Mouse (Mus musculus): ENCODE data around the gene Serpinb1c. TPM values are rescaled to one million over a fixed set of nuclear protein-coding genes. Genes with fewer than 3 reads are reported as not detected.
"Not testable (repeated sequence)": the region's sequence is repeated elsewhere in the genome, so short reads cannot be mapped to it uniquely, and the experiment has no call there.

Serpinb1c gene
- polyA plus RNA-seq, 1 experiment from 2014 or later: not detected

DNA sequence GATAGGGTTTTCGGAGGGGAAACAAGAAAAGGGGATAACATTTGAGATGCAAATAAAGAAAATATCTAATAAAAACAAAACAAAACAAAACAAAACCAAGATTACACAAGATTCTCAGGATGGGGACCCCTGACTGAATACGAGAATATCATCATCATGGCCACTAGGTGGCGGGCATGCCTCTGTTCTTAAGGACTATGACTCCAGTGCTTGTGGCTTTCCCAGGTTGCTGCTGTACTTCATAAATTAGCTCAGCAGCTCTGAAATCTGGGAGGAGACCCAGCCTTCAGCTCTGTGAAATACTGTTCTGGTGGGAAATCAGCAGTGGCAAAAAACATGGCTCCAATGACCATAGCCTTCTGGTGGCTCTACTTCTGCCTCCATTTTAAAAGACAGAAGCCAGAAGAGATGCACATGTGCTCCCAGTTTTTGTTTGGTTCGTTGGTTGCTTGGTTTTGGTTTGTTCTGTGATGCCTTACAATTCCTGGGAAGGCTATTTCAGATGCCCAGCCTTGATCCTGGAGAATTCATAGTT lies 4.5 kb upstream of the Serpinb1c start:
- H3K9me3 ChIP-seq (replicated peaks; ENCODE audit: low read length): no peaks in the 10 kb centered on the region
- peak; percentile 86 for TF ChIP-seq CTCF (IDR thresholded peaks at IDR 0.05; ENCODE audit: low read depth)
- H3K27me3 ChIP-seq (ENCODE audit: insufficient read depth, low read length): no peaks in the 10 kb centered on the region
- no peak overlapping the region for H3K4me2 ChIP-seq (ENCODE audit: low read length)
- H3K36me3 ChIP-seq (ENCODE audit: insufficient read depth, low read length): no peaks in the 10 kb centered on the region
- H3K4me3 ChIP-seq (replicated peaks; ENCODE audit: low read depth, low read length): no peak overlapping the region
- H3K9ac ChIP-seq (ENCODE audit: low read depth, low read length): no peak overlapping the region
- H3K4me1 ChIP-seq (replicated peaks; ENCODE audit: insufficient read depth, low read length): no peaks in the 10 kb centered on the region
- ATAC-seq (replicated peaks; ENCODE audit: low FRiP score, low read depth) (peak; percentile 49), DNase-seq (ENCODE audit: low spot score) (peak; percentile 94)
- no peak overlapping the region for H3K27ac ChIP-seq
- WGBS: 10% methylated on average over 4 of the region's 4 CpGs

DNA sequence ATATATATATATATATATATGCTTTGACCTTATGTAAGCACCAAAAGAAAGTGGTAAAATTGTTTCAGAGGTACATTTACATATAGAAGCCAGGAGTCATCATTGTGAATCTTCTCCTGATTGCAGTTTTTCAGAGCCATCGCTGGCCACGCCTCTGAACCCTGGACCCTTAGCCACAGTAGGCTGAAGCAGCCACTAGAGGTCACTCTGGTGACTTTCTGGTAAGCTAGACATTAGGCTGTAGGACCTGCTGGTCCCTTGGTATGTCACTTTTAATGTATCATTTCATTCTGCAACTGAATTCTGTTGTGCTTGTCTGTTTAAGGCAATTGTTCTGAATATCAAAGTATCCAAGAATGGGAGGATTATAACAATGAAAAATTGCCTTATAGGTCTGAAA lies 2.6 kb upstream of the Serpinb1c start:
- peak; percentile 70 for TF ChIP-seq CTCF (IDR thresholded peaks at IDR 0.05; ENCODE audit: low read depth)

DNA sequence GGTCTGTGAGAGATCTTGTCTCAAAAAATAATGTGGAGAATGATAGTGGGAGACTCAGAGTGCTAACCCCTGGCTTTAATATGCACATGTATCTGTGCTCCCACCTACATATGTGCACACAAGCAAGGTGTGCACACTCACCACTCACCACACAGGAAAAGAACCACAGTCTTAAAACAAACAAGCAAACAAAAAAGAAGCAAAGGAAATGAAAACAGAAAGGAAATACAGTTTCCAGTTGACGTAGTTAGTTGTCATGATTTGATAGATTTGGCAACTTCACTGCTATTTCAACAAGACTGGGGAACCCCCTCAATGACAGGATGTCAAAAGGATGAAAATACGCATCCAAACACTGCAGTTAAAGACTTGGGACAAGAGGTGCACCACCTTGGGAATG lies 1.1 kb upstream of the Serpinb1c start:
- H3K9me3 ChIP-seq (replicated peaks; ENCODE audit: low read length); H3K27me3 ChIP-seq (ENCODE audit: insufficient read depth, low read length); H3K4me1 ChIP-seq (replicated peaks; ENCODE audit: insufficient read depth, low read length); DNase-seq (ENCODE audit: low spot score); H3K4me3 ChIP-seq (replicated peaks; ENCODE audit: low read depth, low read length); H3K4me2 ChIP-seq (ENCODE audit: low read length); H3K9ac ChIP-seq (ENCODE audit: low read depth, low read length); H3K36me3 ChIP-seq (ENCODE audit: insufficient read depth, low read length); ATAC-seq (replicated peaks; ENCODE audit: low FRiP score, low read depth); H3K27ac ChIP-seq: not testable (repeated sequence)
- 82% methylated on average over 2 of the region's 2 CpGs for WGBS

More for the DNA sequence above, 2.6 kb upstream of the Serpinb1c start:
- no peak for ATAC-seq (replicated peaks; ENCODE audit: low FRiP score, low read depth)
- no peaks in the 10 kb centered on the region for H3K4me1 ChIP-seq (replicated peaks; ENCODE audit: insufficient read depth, low read length)
- 21% methylated on average over 2 of the region's 2 CpGs for WGBS
- H3K27ac ChIP-seq: no peak overlapping the region
- H3K9me3 ChIP-seq (replicated peaks; ENCODE audit: low read length): no peaks in the 10 kb centered on the region
- no peak overlapping the region for H3K4me3 ChIP-seq (replicated peaks; ENCODE audit: low read depth, low read length)
- no peaks in the 10 kb centered on the region for H3K36me3 ChIP-seq (ENCODE audit: insufficient read depth, low read length)
- DNase-seq (ENCODE audit: low spot score): peak; percentile 62
- no peaks in the 10 kb centered on the region for H3K27me3 ChIP-seq (ENCODE audit: insufficient read depth, low read length)
- H3K4me2 ChIP-seq (ENCODE audit: low read length): no peak overlapping the region
- H3K9ac ChIP-seq (ENCODE audit: low read depth, low read length): no peak overlapping the region

DNA sequence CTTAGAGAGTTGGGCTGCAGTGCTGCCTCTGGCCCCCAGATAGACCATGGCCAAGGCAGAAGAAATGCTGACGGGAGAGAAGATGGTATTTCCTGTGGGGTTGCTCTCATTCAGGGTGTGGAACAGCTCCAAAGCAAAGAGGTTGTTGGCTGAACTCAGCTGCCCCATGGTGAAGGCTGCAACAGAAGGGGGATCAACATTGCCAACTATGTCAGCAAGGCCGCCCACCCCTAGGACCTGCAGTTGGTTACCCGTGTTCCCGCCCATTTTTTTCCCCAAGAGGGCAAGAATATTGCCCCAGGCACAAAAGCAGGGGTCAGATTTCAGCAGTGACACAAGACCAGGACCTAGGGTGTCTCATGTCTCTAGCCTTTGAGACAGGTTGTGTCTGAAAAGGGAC lies 1.1 kb downstream of the Serpinb1c start:
- no peak overlapping the region for H3K27ac ChIP-seq
- DNase-seq (ENCODE audit: low spot score) (no peak), ATAC-seq (replicated peaks; ENCODE audit: low FRiP score, low read depth) (no peak)
- H3K36me3 ChIP-seq (ENCODE audit: insufficient read depth, low read length): no peaks in the 10 kb centered on the region
- H3K9ac ChIP-seq (ENCODE audit: low read depth, low read length): no peak overlapping the region
- WGBS: 68% methylated on average over 4 of the region's 4 CpGs
- H3K27me3 ChIP-seq (ENCODE audit: insufficient read depth, low read length): no peaks in the 10 kb centered on the region
- H3K4me3 ChIP-seq (replicated peaks; ENCODE audit: low read depth, low read length): no peak overlapping the region
- no peak for TF ChIP-seq CTCF (IDR thresholded peaks at IDR 0.05; ENCODE audit: low read depth)
- H3K4me2 ChIP-seq (ENCODE audit: low read length): no peak overlapping the region
- no peaks in the 10 kb centered on the region for H3K4me1 ChIP-seq (replicated peaks; ENCODE audit: insufficient read depth, low read length)
- H3K9me3 ChIP-seq (replicated peaks; ENCODE audit: low read length): no peaks in the 10 kb centered on the region

DNA sequence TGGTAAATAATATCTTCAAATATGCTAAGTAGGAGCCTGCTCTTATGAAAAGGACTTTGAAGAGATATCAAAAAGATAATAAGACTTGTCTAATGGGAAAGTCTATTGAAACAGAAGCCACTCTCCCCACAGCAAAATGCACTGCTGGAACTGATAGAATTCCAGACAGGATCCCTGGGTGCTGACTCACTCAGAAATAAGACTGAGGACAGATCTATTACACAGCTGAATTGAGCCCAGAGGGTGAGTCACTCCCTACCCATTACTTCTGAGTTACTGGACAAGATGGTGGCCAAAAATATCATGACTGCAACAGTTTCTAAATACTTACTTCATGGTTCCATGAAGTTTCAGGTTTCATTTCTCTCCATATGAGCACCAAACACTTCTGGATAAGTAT lies 13.3 kb downstream of the Serpinb1c start:
- TF ChIP-seq CTCF (IDR thresholded peaks at IDR 0.05; ENCODE audit: low read depth): no peak
- H3K27me3 ChIP-seq (ENCODE audit: insufficient read depth, low read length): no peaks in the 10 kb centered on the region
- no peak for ATAC-seq (replicated peaks; ENCODE audit: low FRiP score, low read depth)
- H3K4me1 ChIP-seq (replicated peaks; ENCODE audit: insufficient read depth, low read length): no peaks in the 10 kb centered on the region
- DNase-seq (ENCODE audit: low spot score): no peak
- H3K36me3 ChIP-seq (ENCODE audit: insufficient read depth, low read length): no peaks in the 10 kb centered on the region
- H3K9me3 ChIP-seq (replicated peaks; ENCODE audit: low read length): no peaks in the 10 kb centered on the region
- H3K9ac ChIP-seq (ENCODE audit: low read depth, low read length): no peak overlapping the region
- no peak overlapping the region for H3K4me2 ChIP-seq (ENCODE audit: low read length)
- H3K27ac ChIP-seq: no peak overlapping the region
- H3K4me3 ChIP-seq (replicated peaks; ENCODE audit: low read depth, low read length): no peak overlapping the region

DNA sequence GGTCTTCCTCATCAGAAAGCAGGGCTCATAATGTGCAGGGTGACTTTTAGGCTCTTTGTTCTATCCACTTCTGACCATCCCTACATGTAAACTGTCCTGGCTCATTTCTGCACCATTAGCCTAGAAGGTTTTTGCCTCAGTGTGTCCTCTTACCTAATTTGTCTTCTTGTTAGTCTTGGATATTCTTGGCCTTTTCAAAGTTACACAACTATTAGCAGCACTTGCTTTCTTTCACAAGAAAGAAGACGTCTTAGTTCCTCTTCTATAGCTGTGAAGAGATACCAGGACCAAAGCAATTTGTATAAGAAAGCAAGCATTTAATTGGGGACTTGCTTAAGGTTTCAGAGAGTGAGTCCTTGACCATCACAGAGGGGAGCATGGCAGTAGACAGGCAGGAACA lies 24.1 kb downstream of the Serpinb1c start:
- H3K9ac ChIP-seq (ENCODE audit: low read depth, low read length): no peak overlapping the region
- H3K27me3 ChIP-seq (ENCODE audit: insufficient read depth, low read length): no peaks in the 10 kb centered on the region
- H3K36me3 ChIP-seq (ENCODE audit: insufficient read depth, low read length): no peaks in the 10 kb centered on the region
- no peak overlapping the region for H3K4me2 ChIP-seq (ENCODE audit: low read length)
- 88% methylated on average over 1 of the region's 1 CpGs for WGBS
- H3K4me1 ChIP-seq (replicated peaks; ENCODE audit: insufficient read depth, low read length): no peaks in the 10 kb centered on the region
- H3K4me3 ChIP-seq (replicated peaks; ENCODE audit: low read depth, low read length): no peak overlapping the region
- ATAC-seq (replicated peaks; ENCODE audit: low FRiP score, low read depth) (no peak), DNase-seq (ENCODE audit: low spot score) (no peak)
- no peaks in the 10 kb centered on the region for H3K9me3 ChIP-seq (replicated peaks; ENCODE audit: low read length)
- H3K27ac ChIP-seq: no peak overlapping the region
- no peak for TF ChIP-seq CTCF (IDR thresholded peaks at IDR 0.05; ENCODE audit: low read depth)

DNA sequence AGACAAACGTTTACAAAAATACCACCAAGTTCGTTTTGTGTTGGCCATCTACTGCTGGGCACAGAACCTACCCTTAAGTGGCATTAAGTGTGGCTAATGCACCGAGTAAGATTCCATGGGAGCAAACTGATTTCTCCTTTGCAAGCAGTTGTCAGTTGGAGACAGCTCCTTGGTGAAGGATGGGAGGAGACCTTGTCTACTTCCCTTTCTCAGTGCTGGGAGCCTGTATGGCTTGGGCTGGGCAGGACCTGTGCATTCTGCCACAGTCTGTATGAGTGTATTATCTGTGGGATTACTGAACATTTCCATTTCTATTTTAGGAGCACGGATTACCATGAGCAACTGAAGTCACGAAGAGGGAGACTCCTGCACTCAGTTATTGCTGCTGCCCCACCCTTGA lies 29.2 kb downstream of the Serpinb1c start:
- Histone ChIP-seq H3K27ac (no peak overlapping the region), H3K4me3 (replicated peaks; ENCODE audit: low read depth, low read length) (no peak overlapping the region), H3K9ac (ENCODE audit: low read depth, low read length) (no peak overlapping the region), H3K27me3 (ENCODE audit: insufficient read depth, low read length) (no peaks in the 10 kb centered on the region), H3K9me3 (replicated peaks; ENCODE audit: low read length) (no peaks in the 10 kb centered on the region), H3K4me2 (ENCODE audit: low read length) (no peak overlapping the region), H3K4me1 (replicated peaks; ENCODE audit: insufficient read depth, low read length) (no peaks in the 10 kb centered on the region), H3K36me3 (ENCODE audit: insufficient read depth, low read length) (no peaks in the 10 kb centered on the region)
- no peak for TF ChIP-seq CTCF (IDR thresholded peaks at IDR 0.05; ENCODE audit: low read depth)
- no peak for ATAC-seq (replicated peaks; ENCODE audit: low FRiP score, low read depth)
- no peak for DNase-seq (ENCODE audit: low spot score)
- 77% methylated on average over 5 of the region's 5 CpGs for WGBS

DNA sequence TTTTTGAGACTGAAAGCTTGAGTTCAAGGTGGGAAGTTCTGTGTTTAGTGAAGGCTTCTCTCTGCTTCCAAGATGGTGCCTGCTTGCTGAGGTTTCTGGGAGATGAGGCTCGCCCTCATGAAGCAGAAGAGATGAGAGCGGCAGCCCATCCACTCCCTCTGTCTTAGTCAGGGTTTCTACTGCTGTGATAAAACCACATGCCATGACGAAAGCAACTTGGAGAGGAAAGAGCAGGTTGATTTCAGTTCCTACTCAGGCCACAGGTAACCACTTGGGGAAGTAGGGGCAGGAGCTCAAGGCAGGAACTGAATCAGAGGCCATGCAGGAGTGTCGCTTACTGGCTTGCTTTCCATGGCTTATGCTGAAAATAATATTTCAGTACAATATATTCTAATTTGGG lies 29.8 kb downstream of the Serpinb1c start:
- not testable (repeated sequence) for H3K4me3 ChIP-seq (replicated peaks; ENCODE audit: low read depth, low read length); H3K4me2 ChIP-seq (ENCODE audit: low read length); H3K9me3 ChIP-seq (replicated peaks; ENCODE audit: low read length); H3K27ac ChIP-seq; H3K9ac ChIP-seq (ENCODE audit: low read depth, low read length); H3K27me3 ChIP-seq (ENCODE audit: insufficient read depth, low read length); DNase-seq (ENCODE audit: low spot score); H3K36me3 ChIP-seq (ENCODE audit: insufficient read depth, low read length); ATAC-seq (replicated peaks; ENCODE audit: low FRiP score, low read depth); H3K4me1 ChIP-seq (replicated peaks; ENCODE audit: insufficient read depth, low read length)
- WGBS: 85% methylated on average over 4 of the region's 4 CpGs
